In the genomic region with DNA sequence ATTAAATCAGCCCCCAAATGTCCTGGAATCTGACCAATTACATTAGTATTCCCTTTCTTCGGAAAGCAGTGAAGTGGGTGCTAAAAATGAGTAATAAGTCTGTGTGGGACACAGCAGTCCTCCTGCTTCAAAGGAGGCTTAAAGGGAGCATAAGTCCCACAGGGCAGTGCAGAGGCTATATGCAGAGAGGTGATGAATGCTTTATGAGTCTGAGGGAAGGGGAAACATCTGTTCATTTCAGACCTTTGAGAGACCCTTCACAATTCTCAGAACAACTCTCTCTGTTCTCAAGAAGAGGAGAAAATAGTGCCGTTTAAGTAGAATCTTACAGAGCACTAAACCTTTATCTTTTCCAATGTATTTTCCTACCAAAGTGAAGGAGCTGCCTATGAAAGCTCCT, we compare ENCODE assay signal across 21 mouse cellular contexts.
A peak's percentile ranks its signal among the peaks of the same experiment; 100 is the strongest.
DNase-seq lines count a peak whose midpoint lies in the region; ATAC-seq and TF ChIP-seq lines count a peak whose summit lies in the region.
"Had no signal": no experiment of that assay in that cellular context is flagged by ENCODE, and none has a peak within 500 bp of the region (broad histone marks: within the 10 kb centered on the region; RNA-seq: fewer than 3 reads in every experiment).

No protein-coding gene starts in this region.

- H3K36me3 ChIP-seq in kidney, postnatal 0 days (ENCODE audit: insufficient read depth, low read length), result no peaks in the 10 kb centered on the region
- H3K36me3 ChIP-seq in kidney, embryonic 15.5 days, result no peaks in the 10 kb centered on the region
- no peaks in the 10 kb centered on the region for H3K36me3 ChIP-seq in intestine, embryonic 15.5 days
- H3K36me3 ChIP-seq: embryonic facial prominence, embryonic 10.5 days; embryonic facial prominence, embryonic 12.5 days; forebrain, embryonic 15.5 days had no signal

- H3K27me3 ChIP-seq in kidney, postnatal 0 days (ENCODE audit: insufficient read depth, low read length), result no peaks in the 10 kb centered on the region
- no peaks in the 10 kb centered on the region for H3K27me3 ChIP-seq in kidney, embryonic 15.5 days
- no peaks in the 10 kb centered on the region for H3K27me3 ChIP-seq in intestine, embryonic 15.5 days (replicated peaks)
- H3K27me3 ChIP-seq: embryonic facial prominence, embryonic 12.5 days; forebrain, embryonic 13.5 days; forebrain, embryonic 15.5 days had no signal

- DNase-seq in embryo, embryonic 11 days, result peak; percentile 2
- no peak for DNase-seq in embryo, embryonic 10 days (ENCODE audit: low spot score)
- peak; percentile 65 for DNase-seq in kidney, postnatal 0 days (ENCODE audit: low spot score)
- DNase-seq in forelimb bud, embryonic 11.5 days (ENCODE audit: low read depth, low spot score), result peak; percentile 72
- peak; percentile 49 for DNase-seq in hindlimb bud, embryonic 11.5 days (ENCODE audit: extremely low spot score, low read depth, low spot score)
- no peak for DNase-seq in adrenal gland, adult 2 months
- DNase-seq: adrenal gland, adult 8-10 months; adrenal gland, postnatal 14 days; adrenal gland, postnatal 36 days; cerebellum, adult 11-12 months; cerebellum, adult 2 months; cerebellum, adult 9-10 months; cerebellum, postnatal 10 days; cerebellum, postnatal 25 days; forebrain, postnatal 0 days had no signal

- H3K9ac ChIP-seq in kidney, postnatal 0 days (ENCODE audit: low read depth, low read length), result no peak overlapping the region
- H3K9ac ChIP-seq in kidney, embryonic 15.5 days, result no peak overlapping the region
- H3K9ac ChIP-seq in intestine, embryonic 15.5 days, result no peak overlapping the region
- H3K9ac ChIP-seq: embryonic facial prominence, embryonic 12.5 days; forebrain, embryonic 13.5 days; forebrain, embryonic 15.5 days; forebrain, postnatal 0 days had no signal

- no peak for ATAC-seq in kidney, postnatal 0 days (replicated peaks; ENCODE audit: low FRiP score, low read depth)
- ATAC-seq in kidney, embryonic 15.5 days (replicated peaks; ENCODE audit: low FRiP score), result no peak
- ATAC-seq in intestine, embryonic 15.5 days, result no peak
- ATAC-seq: forebrain, embryonic 13.5 days; forebrain, embryonic 15.5 days; forebrain, postnatal 0 days had no signal

- no peak for TF ChIP-seq CTCF in kidney, postnatal 0 days (IDR thresholded peaks at IDR 0.05; ENCODE audit: low read depth)

- no peak overlapping the region for H3K4me3 ChIP-seq in kidney, postnatal 0 days (replicated peaks; ENCODE audit: low read depth, low read length)
- no peak overlapping the region for H3K4me3 ChIP-seq in kidney, embryonic 15.5 days (replicated peaks)
- H3K4me3 ChIP-seq in intestine, embryonic 15.5 days (replicated peaks), result no peak overlapping the region
- H3K4me3 ChIP-seq: embryonic facial prominence, embryonic 10.5 days; embryonic facial prominence, embryonic 12.5 days; forebrain, embryonic 13.5 days; forebrain, embryonic 15.5 days had no signal

- no peaks in the 10 kb centered on the region for H3K9me3 ChIP-seq in kidney, postnatal 0 days (replicated peaks; ENCODE audit: low read length)
- H3K9me3 ChIP-seq in kidney, embryonic 15.5 days (replicated peaks), result no peaks in the 10 kb centered on the region
- no peaks in the 10 kb centered on the region for H3K9me3 ChIP-seq in intestine, embryonic 15.5 days
- H3K9me3 ChIP-seq: embryonic facial prominence, embryonic 10.5 days; embryonic facial prominence, embryonic 12.5 days; forebrain, embryonic 13.5 days; forebrain, embryonic 15.5 days had no signal

- WGBS in kidney, postnatal 0 days, result 54% methylated on average over 2 of the region's 2 CpGs
- 47% methylated on average over 2 of the region's 2 CpGs for WGBS in kidney, embryonic 15.5 days
- WGBS in intestine, embryonic 15.5 days, result 57% methylated on average over 2 of the region's 2 CpGs

- no peaks in the 10 kb centered on the region for H3K4me1 ChIP-seq in kidney, postnatal 0 days (replicated peaks; ENCODE audit: insufficient read depth, low read length)
- no peaks in the 10 kb centered on the region for H3K4me1 ChIP-seq in kidney, embryonic 15.5 days
- H3K4me1 ChIP-seq in intestine, embryonic 15.5 days (replicated peaks), result no peaks in the 10 kb centered on the region
- H3K4me1 ChIP-seq: embryonic facial prominence, embryonic 10.5 days; embryonic facial prominence, embryonic 12.5 days; forebrain, embryonic 13.5 days; forebrain, embryonic 15.5 days had no signal

- H3K27ac ChIP-seq in kidney, postnatal 0 days, result no peak overlapping the region
- H3K27ac ChIP-seq in kidney, embryonic 15.5 days, result no peak overlapping the region
- no peak overlapping the region for H3K27ac ChIP-seq in intestine, embryonic 15.5 days
- H3K27ac ChIP-seq: embryonic facial prominence, embryonic 10.5 days; embryonic facial prominence, embryonic 12.5 days; forebrain, embryonic 13.5 days; forebrain, embryonic 15.5 days had no signal

- H3K4me2 ChIP-seq in kidney, postnatal 0 days (ENCODE audit: low read length), result no peak overlapping the region
- H3K4me2 ChIP-seq in kidney, embryonic 15.5 days, result no peak overlapping the region
- no peak overlapping the region for H3K4me2 ChIP-seq in intestine, embryonic 15.5 days (replicated peaks)
- H3K4me2 ChIP-seq: embryonic facial prominence, embryonic 12.5 days; forebrain, embryonic 13.5 days; forebrain, embryonic 15.5 days had no signal

Comparison
In these comparisons a context has a peak if more than half of its experiments do, and no peak if none do; other contexts are left out.
1. DNase-seq: peak in embryo, embryonic 11 days (single experiment), kidney, postnatal 0 days (single experiment), forelimb bud, embryonic 11.5 days (single experiment) and hindlimb bud, embryonic 11.5 days (single experiment); none in embryo, embryonic 10 days (single experiment) and adrenal gland, adult 2 months (single experiment).